Mouse (Mus musculus) cerebellum, adult 2 months (tissue): ENCODE measurements around the gene Tnxb.

Experiments used
- CTCF ChIP-seq: fragments of 200-500 bp; IDR thresholded peaks from 2 replicates; pipeline ENCODE4 v1.5.1; 2011; ENCODE audit warnings: low read depth, mild to moderate bottlenecking, control low read depth, low read length, moderate library complexity, borderline replicate concordance; ENCODE audit not compliant: insufficient read depth
- POLR2A ChIP-seq: fragments of 200-500 bp; IDR thresholded peaks from 2 replicates; pipeline ENCODE4 v1.6.1; 2011; ENCODE audit warnings: low read length, control low read depth, borderline replicate concordance; ENCODE audit not compliant: insufficient read depth

DNA sequence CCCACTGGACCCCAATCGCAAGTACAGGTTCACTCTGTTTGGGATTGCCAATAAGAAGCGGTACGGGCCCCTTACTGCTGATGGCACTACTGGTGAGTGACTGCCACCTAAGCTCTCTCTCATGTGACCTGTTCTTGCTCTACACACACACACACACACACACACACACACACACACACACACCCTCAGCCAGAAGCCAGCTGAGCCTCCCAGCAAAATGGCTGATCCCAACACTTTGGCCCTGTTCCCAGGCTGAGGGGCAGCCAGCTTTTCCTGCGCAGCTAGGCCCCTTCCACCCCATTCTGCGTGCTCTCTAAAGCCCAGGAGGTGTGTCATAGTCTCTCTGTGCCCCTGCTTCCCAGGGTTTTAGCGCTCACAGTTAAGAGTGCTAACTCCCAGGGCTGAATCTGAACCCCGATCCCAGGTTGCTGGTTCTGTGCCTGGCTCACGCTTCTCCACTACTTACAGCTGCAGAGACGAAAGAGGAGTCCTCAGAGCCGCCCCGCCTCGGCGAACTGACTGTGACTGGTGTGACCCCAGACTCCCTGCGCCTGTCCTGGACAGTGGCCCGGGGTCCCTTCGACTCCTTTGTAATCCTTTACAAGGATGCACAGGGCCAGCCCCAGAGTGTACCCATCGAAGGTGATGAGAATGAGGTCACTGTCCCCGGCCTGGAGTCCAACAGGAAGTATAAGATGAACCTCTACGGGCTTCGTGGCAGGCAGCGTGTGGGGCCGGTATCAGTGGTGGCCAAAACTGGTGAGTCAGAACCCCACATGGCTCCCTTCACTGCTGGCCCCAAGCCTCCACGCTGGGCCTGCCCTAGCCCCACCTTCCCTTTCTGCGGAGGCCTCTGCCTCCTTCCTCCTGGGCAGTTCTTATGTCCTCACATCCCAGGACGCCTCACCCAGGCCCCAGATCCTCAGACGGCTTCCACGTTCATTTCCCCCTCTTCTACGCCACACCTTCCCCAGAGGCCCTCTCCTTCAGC lies 15.1 kb downstream of the Tnxb start:
- no peak for TF ChIP-seq POLR2A
- TF ChIP-seq CTCF = no peak
